Mouse (Mus musculus) small intestine, adult 2 months (tissue): Measurements from ENCODE around the gene Txndc2.

Experiments used
- CTCF ChIP-seq: fragments of 200-500 bp; IDR thresholded peaks from 2 replicates; pipeline ENCODE4 v1.5.1; 2012; ENCODE audit warnings: low read depth, mild to moderate bottlenecking, control low read depth, inconsistent platforms, low read length, moderate library complexity, mixed read lengths; ENCODE audit not compliant: insufficient replicate concordance, insufficient read length; ENCODE audit errors: extremely low read depth
- POLR2A ChIP-seq: fragments of 200-500 bp; IDR thresholded peaks from 2 replicates; pipeline ENCODE4 v1.6.1; 2012; ENCODE audit warnings: low read depth, mild to moderate bottlenecking, control low read depth, inconsistent platforms, low read length, moderate library complexity

DNA sequence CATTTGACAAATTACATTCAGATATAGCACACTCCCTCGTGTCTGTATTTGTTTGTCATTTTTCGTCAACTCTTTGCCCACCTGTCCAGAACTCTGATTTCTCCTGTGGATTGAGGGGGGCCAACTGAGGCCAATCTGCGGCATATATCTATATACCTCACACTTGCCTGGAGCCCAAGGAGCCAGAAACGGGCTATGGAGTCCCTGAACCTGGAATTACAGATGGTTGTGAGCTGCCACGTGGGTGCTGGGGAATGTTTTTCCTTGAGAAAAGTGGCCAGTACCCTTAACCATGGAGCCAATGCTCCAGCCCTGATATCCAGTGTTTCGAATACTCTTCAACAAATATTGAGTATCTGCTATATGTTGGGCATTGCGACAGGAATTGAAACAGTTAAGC lies 31.0 kb upstream of the Txndc2 start:
- TF ChIP-seq CTCF (no peak), POLR2A (no peak)
